Mouse (Mus musculus) embryonic facial prominence, embryonic 15.5 days (tissue): ENCODE measurements around the gene Trim9. TPM values are rescaled to one million over a fixed set of nuclear protein-coding genes. Genes with fewer than 3 reads are reported as not detected.

Source experiments
- ATAC-seq: fragments of 200-750 bp; cut with Nextera tagmentation; 2 replicates; pipeline ENCODE4 v1.8.0; 2017; ENCODE audit warnings: low read depth, moderate TSS enrichment; ENCODE audit not compliant: insufficient number of reproducible peaks, low FRiP score, low TSS enrichment
- H3K27ac ChIP-seq: fragments of 300-500 bp; sonication (generic); replicated peaks from 2 replicates; pipeline ENCODE4 v1.5.1; 2015; ENCODE audit warnings: mild to moderate bottlenecking, inconsistent platforms
- H3K27me3 ChIP-seq: fragments of 300-500 bp; sonication (generic); 2 replicates; pipeline ENCODE4 v1.6.1; 2015; ENCODE audit warnings: inconsistent platforms
- H3K36me3 ChIP-seq: fragments of 300-500 bp; sonication (generic); 2 replicates; pipeline ENCODE4 v1.6.1; 2015; ENCODE audit warnings: mild to moderate bottlenecking, inconsistent platforms
- H3K4me1 ChIP-seq: fragments of 300-500 bp; sonication (generic); 2 replicates; pipeline ENCODE4 v1.6.1; 2015; ENCODE audit warnings: inconsistent platforms
- H3K4me2 ChIP-seq: fragments of 300-500 bp; sonication (generic); replicated peaks from 2 replicates; pipeline ENCODE4 v1.6.1; 2015; ENCODE audit warnings: mild to moderate bottlenecking, inconsistent platforms
- H3K4me3 ChIP-seq: fragments of 300-500 bp; sonication (generic); replicated peaks from 2 replicates; pipeline ENCODE4 v1.5.1; 2015; ENCODE audit warnings: mild to moderate bottlenecking, inconsistent platforms
- H3K9ac ChIP-seq: fragments of 300-500 bp; sonication (generic); 2 replicates; pipeline ENCODE4 v1.6.1; 2015; ENCODE audit warnings: inconsistent platforms
- H3K9me3 ChIP-seq: fragments of 300-500 bp; sonication (generic); replicated peaks from 2 replicates; pipeline ENCODE4 v1.6.1; 2016; ENCODE audit warnings: inconsistent platforms
- WGBS: fragments of 180-500 bp; shearing (Covaris S2); methylation state at CpG from one replicate; pipeline ENCODE4 v1.1.7; 2015; 5-methylcytosine and 5-hydroxymethylcytosine counted together
- polyA plus RNA-seq: library from polyadenylated mRNA; unstranded; fragments of >200 nt; fragmentation: Nextera tagmentation; extraction: Ambion mirVana; gene quantifications from 2 replicates; pipeline ENCODE4 v1.2.1, GENCODE M21; 2015

The Trim9 gene
- polyA plus RNA-seq, 1 experiment from 2014 or later: 1.6 TPM

DNA sequence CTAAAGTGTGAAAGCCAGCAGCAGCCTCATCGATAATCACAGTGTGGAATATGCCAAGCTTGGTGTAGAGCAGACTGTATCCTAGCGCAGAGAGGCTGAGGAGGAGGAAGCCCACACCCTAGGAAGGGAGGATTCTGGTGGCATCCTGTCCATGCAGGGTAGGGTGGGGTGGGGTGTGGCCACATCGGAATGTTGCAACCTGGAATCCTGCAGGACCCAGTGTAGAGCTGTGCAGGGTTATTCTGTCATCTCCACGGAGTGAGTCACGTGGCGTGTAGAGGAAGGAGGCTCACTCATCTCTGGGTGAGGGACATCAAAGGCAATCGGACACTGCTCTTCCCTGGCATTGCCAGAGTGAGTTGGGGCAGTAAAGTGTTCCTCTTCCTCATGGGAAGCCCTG, 62.4 kb downstream of the Trim9 start:
- Histone ChIP-seq H3K36me3 (no peaks in the 10 kb centered on the region), H3K27me3 (no peaks in the 10 kb centered on the region), H3K9ac (no peak overlapping the region), H3K9me3 (no peaks in the 10 kb centered on the region), H3K4me2 (no peak overlapping the region), H3K27ac (no peak overlapping the region), H3K4me1 (no peaks in the 10 kb centered on the region), H3K4me3 (no peak overlapping the region)
- ATAC-seq: no peak; the same call in 1 of the 2 replicates
- WGBS: 75% methylated on average over 7 of the region's 7 CpGs

DNA sequence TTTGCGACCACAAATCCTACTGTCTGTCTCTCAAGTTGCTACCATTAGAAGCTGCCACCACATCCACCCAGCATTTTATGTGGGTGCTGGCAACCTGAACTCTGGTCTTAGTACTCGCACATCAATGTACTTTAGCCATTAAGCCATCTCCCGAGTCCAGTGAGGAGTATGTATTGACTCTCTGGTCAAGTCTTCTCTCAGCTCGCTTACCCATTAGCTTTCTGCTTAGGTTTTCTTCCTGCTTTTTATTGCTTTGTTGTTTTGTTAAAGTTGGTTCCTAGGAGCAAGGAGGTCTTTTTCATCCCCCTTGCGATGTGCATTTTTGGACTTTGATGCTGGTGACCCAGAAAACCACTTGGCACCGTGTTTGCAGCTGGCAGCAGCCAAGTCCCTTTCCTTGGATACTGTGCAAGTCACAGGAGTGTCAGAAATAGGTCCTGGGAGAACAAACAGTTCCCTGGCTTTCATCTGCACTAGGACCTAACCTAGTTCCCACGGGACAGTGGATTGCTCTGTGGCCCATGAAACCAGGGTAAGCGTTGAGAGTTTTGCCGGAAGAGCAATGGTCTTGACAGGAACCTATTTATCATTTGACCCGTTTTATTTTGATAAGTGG, 64.2 kb downstream of the Trim9 start:
- no peak for ATAC-seq
- H3K27ac ChIP-seq: no peak overlapping the region
- H3K9ac ChIP-seq: no peak overlapping the region
- no peaks in the 10 kb centered on the region for H3K36me3 ChIP-seq
- no peaks in the 10 kb centered on the region for H3K4me1 ChIP-seq
- H3K4me2 ChIP-seq: no peak overlapping the region
- H3K4me3 ChIP-seq: no peak overlapping the region
- no peaks in the 10 kb centered on the region for H3K27me3 ChIP-seq
- H3K9me3 ChIP-seq: no peaks in the 10 kb centered on the region
- WGBS: 87% methylated on average over 10 of the region's 10 CpGs

DNA sequence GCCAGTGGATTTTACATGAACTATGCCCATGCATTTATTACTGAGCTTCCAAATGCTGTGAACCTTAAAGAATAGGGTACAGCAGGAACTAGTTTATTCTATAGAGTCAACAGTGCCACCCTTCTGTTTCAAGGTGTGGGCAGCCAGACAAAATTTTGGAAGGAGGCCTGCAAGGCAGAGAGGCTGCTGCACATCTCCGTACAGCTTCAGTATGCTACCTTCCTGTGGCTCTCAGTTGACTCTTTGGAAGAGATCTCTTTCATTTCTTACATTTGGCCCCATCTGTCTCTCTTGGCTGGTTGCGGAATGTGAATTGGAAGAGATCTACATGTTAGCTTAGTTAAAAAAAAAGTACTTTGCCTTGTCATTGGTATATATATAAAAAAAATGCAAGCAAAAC, 66.5 kb downstream of the Trim9 start:
- WGBS: 82% methylated on average over 2 of the region's 2 CpGs
- no peak overlapping the region for H3K4me2 ChIP-seq
- H3K27ac ChIP-seq: no peak overlapping the region
- no peak overlapping the region for H3K9ac ChIP-seq
- H3K9me3 ChIP-seq: no peaks in the 10 kb centered on the region
- H3K4me1 ChIP-seq: no peaks in the 10 kb centered on the region
- no peak for ATAC-seq
- H3K4me3 ChIP-seq: no peak overlapping the region
- no peaks in the 10 kb centered on the region for H3K36me3 ChIP-seq
- no peaks in the 10 kb centered on the region for H3K27me3 ChIP-seq

DNA sequence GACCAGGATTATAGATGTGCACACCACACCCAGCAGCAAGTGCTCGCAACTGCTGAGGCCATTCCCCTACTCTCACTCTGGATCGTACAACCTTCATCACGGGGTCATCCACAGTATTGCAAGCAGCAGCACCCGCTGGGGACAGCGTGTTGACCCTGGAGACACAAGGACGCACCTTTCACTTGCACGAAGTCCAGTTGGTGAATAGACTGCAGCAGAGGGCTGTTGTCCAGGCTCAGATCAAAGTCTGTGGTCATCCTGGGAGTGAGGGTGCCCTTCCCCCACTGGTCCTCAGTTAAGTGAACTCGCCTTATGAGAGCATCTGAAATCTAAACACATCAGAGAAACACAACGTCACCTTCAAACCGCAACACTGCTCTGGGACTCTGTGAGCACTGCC, 67.0 kb downstream of the Trim9 start:
- 82% methylated on average over 10 of the region's 10 CpGs for WGBS
- H3K27me3 ChIP-seq: no peaks in the 10 kb centered on the region
- H3K4me3 ChIP-seq: no peak overlapping the region
- H3K36me3 ChIP-seq: no peaks in the 10 kb centered on the region
- H3K4me1 ChIP-seq: no peaks in the 10 kb centered on the region
- no peak overlapping the region for H3K9ac ChIP-seq
- no peak overlapping the region for H3K4me2 ChIP-seq
- no peak for ATAC-seq
- H3K9me3 ChIP-seq: no peaks in the 10 kb centered on the region
- H3K27ac ChIP-seq: no peak overlapping the region

GRCm38 (mm10) chr12:70277071-70277939, 70.1 kb downstream of the Trim9 start:
- Histone ChIP-seq H3K4me3 (no peak overlapping the region), H3K27ac (no peak overlapping the region), H3K36me3 (no peaks in the 10 kb centered on the region), H3K27me3 (no peaks in the 10 kb centered on the region), H3K9me3 (no peaks in the 10 kb centered on the region), H3K9ac (no peak overlapping the region), H3K4me2 (no peak overlapping the region), H3K4me1 (no peaks in the 10 kb centered on the region)
- WGBS: 70% methylated on average over 12 of the region's 12 CpGs
- no peak for ATAC-seq

- no peak for ATAC-seq
- no peak overlapping the region for H3K4me3 ChIP-seq
- H3K4me1 ChIP-seq: no peaks in the 10 kb centered on the region
- H3K36me3 ChIP-seq: no peaks in the 10 kb centered on the region
- H3K4me2 ChIP-seq: no peak overlapping the region
- 64% methylated on average over 6 of the region's 6 CpGs for WGBS
- H3K9ac ChIP-seq: no peak overlapping the region
- H3K27ac ChIP-seq: no peak overlapping the region
- no peaks in the 10 kb centered on the region for H3K9me3 ChIP-seq
- no peaks in the 10 kb centered on the region for H3K27me3 ChIP-seq
Measured at GRCm38 (mm10) chr12:70269724-70270123, 77.7 kb downstream of the Trim9 start.

GRCm38 (mm10) chr12:70267314-70267713, 80.1 kb downstream of the Trim9 start:
- Histone ChIP-seq H3K9me3 (no peaks in the 10 kb centered on the region), H3K27me3 (no peaks in the 10 kb centered on the region), H3K4me1 (0 out of 2 replicates have a peak, but pooled peaks cover 2% of the 10 kb centered on the region), H3K9ac (no peak overlapping the region), H3K4me3 (no peak overlapping the region), H3K27ac (no peak overlapping the region), H3K36me3 (no peaks in the 10 kb centered on the region), H3K4me2 (no peak overlapping the region)
- no peak for ATAC-seq
- 86% methylated on average over 9 of the region's 9 CpGs for WGBS

- H3K36me3 ChIP-seq: no peaks in the 10 kb centered on the region
- 44% methylated on average over 8 of the region's 8 CpGs for WGBS
- no peak for ATAC-seq
- H3K4me2 ChIP-seq: no peak overlapping the region
- H3K27ac ChIP-seq: no peak overlapping the region
- H3K9ac ChIP-seq: no peak overlapping the region
- no peaks in the 10 kb centered on the region for H3K27me3 ChIP-seq
- 0 out of 2 replicates have a peak, but pooled peaks cover 2% of the 10 kb centered on the region for H3K4me1 ChIP-seq
- no peak overlapping the region for H3K4me3 ChIP-seq
- no peaks in the 10 kb centered on the region for H3K9me3 ChIP-seq
Measured at GRCm38 (mm10) chr12:70266494-70266931, 80.9 kb downstream of the Trim9 start.

DNA sequence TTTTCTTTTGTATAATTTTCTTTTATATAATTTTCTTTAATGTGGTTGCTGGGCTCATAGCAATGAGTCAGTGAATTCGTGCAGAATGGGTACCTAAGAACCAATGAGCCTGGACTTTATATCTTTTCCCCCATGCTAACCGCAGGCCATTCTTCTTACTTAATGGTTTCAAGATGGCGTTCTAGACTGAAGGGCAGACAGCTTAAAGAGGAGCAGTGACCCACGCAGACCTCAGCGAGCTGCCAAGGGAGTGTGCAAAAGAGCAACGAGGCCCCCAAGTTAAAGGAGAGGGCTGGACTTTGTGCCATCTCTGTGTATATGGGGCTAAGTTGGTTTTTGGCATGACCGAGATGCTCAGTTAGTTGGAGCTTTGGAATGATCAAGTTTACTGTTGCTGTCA, 83.7 kb downstream of the Trim9 start:
- 31% methylated on average over 7 of the region's 7 CpGs for WGBS
- H3K9ac ChIP-seq: no peak overlapping the region
- no peak overlapping the region for H3K27ac ChIP-seq
- no peak overlapping the region for H3K4me2 ChIP-seq
- no peak for ATAC-seq
- H3K4me3 ChIP-seq: no peak overlapping the region
- no peaks in the 10 kb centered on the region for H3K9me3 ChIP-seq
- H3K4me1 ChIP-seq: 0 out of 2 replicates have a peak, but pooled peaks cover 2% of the 10 kb centered on the region
- no peaks in the 10 kb centered on the region for H3K27me3 ChIP-seq
- no peaks in the 10 kb centered on the region for H3K36me3 ChIP-seq

GRCm38 (mm10) chr12:70262271-70262953, 85.0 kb downstream of the Trim9 start:
- no peak for ATAC-seq
- H3K4me2 ChIP-seq: no peak overlapping the region
- H3K27me3 ChIP-seq: no peaks in the 10 kb centered on the region
- WGBS: 86% methylated on average over 17 of the region's 17 CpGs
- H3K4me1 ChIP-seq: 0 out of 2 replicates have a peak, but pooled peaks cover 2% of the 10 kb centered on the region
- no peaks in the 10 kb centered on the region for H3K36me3 ChIP-seq
- H3K9me3 ChIP-seq: no peaks in the 10 kb centered on the region
- H3K4me3 ChIP-seq: no peak overlapping the region
- no peak overlapping the region for H3K9ac ChIP-seq
- H3K27ac ChIP-seq: no peak overlapping the region

DNA sequence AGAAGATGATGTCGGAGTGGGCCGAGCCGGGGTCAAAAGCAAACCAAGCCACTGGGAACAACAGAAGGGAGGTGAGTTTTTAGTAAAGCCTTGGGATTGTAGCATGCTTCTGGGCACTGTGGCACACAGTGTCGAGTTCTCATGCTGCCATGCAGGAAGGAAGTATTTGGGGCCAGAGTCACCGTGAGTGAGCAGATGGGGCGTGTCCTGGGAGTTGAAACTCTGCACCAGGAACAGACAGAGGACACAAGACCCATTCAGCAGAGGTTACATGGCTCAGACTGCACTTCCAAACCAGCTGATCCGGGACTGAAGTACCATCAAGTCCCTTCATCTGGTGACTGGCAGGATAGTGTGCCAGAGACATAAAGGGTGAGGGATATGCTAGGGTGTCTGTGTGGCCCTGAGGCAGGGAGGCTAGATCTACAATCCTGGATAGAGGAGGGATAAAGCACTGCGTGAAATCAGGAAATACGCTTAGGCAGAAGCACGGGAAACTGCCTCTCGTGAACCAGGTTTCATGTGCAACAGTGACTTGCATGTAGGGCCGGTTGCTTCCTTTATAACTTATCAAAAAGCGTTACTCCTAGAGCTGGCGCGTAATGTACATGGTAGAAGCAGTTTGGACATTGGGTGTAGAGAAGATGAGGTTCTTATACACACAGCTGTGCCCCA, 96.1 kb downstream of the Trim9 start:
- Histone ChIP-seq H3K9me3 (no peaks in the 10 kb centered on the region), H3K4me1 (0 out of 2 replicates have a peak, but pooled peaks cover 7% of the 10 kb centered on the region), H3K9ac (no peak overlapping the region), H3K27ac (no peak overlapping the region), H3K4me2 (no peak overlapping the region), H3K36me3 (no peaks in the 10 kb centered on the region), H3K27me3 (no peaks in the 10 kb centered on the region), H3K4me3 (no peak overlapping the region)
- 51% methylated on average over 15 of the region's 15 CpGs for WGBS
- ATAC-seq: no peak
